Mouse (Mus musculus) A20 (cell line): ENCODE results near the gene Slc25a12.

Experiments used
- DNase-seq: peaks from one replicate; pipeline ENCODE4 v3.0.0-alpha.2; 2011; ENCODE audit warnings: low read depth, low spot score

Slc25a12 gene

DNA sequence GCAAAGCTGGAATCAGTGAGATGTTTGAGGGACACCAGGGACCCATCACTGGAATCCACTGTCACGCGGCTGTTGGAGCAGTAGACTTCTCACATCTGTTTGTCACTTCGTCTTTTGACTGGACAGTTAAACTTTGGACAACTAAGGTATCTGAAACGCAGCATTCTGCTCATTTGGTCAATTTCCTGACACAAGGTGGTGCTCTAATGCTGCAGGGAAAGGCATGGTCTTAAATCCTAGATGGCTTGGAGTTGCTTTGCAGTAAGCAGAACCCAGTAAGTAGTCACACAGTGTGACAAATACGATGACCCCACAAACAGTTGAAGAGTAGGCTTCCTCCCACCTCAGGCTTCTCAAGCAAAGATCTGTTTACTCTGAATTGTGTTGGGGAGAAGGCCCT, 116.7 kb downstream of the Slc25a12 start:
- peak; percentile 26 for DNase-seq

DNA sequence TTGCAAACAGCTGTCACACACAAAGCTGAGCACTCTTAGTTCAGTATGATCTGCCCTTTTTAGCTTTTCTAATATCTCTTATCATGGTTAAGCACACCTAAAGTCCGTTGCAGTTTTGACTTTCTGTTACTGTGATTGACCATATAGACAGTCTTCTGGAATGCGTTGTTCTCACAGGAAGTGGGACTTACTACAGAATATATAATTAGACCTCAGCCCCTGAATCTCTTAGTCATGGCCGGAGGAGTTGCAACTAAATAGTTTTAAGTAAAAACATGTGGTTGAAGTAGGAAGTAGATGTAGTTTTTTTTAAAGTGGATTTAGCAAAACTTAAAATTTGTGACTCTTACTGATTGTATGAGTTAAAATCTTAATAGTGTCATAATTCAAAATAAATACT, 119.5 kb downstream of the Slc25a12 start:
- no peak for DNase-seq

DNA sequence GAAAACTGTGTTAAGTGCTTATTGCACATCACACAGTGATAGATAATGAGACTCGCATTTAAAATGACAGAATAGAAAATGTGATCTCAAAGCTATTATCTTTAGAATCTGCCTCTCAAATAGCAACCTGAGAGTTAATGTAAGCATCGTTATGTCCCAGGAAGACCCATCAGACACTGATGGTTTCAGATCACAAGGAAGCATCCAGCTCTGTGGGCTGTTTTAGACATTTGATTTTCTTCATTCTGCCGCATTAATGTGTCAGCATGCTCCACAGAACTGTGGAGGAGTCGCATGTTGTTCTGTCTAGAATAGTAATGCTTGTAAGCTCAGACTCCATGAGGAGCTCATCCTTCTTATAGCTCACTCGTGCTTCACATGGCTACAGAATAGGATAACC, 121.5 kb downstream of the Slc25a12 start:
- no peak for DNase-seq

DNA sequence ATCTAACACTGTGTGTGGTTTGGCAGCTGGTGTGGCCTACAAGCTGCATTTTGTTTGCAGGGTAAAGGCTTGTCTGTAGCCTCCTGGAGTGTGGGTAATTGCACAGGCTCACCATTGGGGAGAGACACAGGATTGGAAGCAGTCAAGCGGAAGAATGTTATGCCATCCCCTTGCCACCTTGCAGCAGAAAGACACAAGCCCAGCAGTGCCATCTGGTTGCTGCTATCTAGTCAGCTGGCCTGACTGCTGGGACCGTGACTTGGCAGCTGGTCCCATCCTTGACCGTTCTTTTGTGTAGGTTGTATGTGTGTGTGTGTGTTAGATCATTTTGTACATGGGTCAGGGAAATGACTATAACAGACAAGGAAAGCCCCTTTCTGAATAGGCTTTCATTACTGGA, 122.1 kb downstream of the Slc25a12 start:
- peak; percentile 16 for DNase-seq

DNA sequence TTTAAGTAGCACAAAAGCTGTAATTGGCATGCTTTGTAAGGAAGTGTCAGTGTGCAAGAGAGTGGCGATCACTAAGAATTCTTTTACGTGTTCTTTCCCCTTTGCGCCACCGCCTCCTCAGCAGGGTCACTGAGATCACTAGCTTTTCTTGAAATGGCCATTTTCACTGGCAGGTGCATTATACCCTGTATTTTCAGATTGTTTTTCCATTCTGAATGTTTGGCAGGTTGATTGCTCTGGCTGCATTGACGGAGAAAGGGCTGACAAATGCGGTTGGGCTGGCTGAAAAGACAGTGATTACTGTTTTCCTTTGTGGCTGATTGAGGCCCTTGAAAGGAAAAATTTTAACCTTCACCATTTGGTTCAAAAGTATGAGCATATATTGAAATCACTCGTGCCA, 122.7 kb downstream of the Slc25a12 start:
- no peak for DNase-seq

DNA sequence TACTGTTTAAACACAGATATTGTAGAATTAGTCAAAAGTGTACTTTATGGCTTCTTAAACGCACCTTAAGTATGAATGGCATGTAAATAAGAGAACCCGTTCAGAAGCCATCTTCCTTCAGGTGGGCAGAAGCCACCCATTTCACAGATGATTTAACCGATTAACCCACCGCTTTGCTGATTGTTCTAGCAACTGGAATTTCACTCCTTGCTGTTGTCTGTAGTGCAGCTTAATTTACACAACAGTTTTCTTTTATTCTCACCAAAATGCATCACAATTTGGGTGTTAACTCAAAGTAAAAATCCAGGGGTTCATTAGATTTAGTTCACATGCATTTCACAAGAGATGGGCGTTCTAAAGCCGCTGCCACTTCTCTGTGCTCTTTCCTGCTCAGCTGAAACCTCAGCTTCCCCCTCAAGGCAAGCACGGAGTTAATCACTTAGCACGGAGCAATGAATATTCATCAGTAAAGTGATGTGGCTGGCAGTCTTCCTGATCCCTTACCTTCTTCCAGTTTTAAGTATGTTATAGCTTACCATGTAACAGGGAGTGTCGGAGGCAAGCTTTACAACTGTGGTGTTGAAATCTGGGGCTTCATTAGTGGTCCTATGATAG, 124.4 kb downstream of the Slc25a12 start:
- no peak for DNase-seq

DNA sequence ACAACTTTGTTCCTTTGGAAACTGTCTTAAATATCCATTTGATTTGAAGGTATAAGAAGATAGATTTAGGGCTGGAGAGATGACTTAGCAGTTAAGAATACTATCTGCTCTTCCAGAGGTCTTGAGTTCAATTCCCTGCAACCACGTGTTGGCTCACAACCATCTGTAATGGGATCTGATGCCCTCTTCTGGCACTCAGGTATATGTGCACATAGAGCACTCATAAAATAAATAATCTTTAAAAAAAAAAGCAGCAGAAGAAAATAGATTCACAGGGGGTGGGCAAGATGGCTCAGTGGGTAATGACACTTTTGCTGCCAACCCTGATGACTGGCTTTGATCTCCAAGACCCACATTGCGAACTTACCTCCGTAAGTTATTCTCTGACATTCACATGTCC, 125.4 kb downstream of the Slc25a12 start:
- DNase-seq: peak; percentile 29

DNA sequence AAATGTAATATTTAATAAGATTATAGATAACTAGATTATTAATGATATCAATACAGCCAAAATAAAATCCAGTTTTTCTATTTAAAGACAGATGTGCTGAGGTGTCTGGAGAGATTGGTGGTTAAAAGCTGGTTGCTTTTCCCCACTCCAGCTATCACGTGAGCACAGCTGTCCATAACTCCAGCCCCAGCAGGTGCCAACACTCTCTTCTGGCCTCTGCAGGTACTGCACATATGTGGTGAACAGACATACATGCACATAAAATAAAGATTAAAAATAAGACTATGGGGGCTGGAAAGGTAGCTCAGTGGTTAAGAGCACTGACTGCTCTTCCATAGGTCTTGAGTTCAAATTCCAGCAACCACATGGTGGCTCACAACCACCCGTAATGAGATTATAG, 126.0 kb downstream of the Slc25a12 start:
- DNase-seq: no peak

DNA sequence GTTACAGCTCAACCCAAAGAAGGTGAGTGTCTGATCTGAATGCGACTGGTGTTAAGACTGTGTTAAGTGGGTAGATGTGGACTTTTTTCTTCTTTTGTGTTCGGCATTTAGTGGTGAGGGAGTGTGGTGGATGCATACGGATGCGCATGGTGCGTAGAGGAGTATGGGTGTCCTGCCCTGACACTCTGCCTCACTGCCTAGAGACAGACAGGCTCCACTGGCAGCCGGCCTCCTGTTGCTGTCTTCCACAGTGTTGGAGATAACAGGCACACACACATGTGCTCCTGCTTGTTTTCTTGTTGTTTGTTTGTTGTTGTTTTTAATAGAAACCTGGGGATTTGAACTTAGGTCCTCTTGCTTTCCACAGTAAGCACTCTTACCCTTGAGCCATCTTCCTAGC, 131.5 kb downstream of the Slc25a12 start:
- no peak for DNase-seq

DNA sequence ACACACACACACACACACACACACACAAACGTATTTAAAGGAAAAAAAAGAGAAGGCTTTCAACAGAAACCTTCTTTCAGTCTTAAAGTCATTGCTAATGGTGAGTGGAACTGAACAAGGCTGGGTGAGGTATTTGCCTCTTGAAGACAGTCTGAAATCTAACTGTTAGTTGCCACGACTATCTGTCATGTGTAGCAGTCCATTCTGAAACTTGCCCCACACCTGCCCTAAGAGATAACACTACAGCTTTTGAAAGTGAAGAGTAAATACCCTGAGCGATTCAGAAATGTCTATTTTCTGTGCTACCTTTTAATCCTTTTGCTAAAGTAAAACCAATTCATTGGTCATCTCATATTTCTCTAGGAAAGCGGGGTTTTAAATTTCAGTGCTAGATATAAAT, 132.1 kb downstream of the Slc25a12 start:
- no peak for DNase-seq

DNA sequence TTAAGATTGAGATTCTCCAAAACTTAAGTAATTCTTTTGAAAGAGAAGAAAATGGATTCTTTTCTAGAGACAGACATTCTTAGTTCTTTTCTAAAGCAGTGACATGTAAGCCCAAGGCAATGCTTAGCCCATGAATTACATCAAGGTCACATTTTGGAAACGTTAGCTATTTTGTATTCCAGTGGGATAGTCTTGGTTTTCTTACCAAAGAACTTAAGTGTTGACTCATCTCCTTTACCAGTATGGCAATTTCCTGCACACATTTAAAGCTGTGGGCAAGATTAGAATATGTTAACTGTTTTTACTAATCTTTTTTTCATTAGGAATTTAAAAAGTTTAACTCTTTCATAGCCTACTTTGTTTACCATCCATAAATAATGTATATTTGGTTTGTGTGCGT, 134.6 kb downstream of the Slc25a12 start:
- DNase-seq: no peak

DNA sequence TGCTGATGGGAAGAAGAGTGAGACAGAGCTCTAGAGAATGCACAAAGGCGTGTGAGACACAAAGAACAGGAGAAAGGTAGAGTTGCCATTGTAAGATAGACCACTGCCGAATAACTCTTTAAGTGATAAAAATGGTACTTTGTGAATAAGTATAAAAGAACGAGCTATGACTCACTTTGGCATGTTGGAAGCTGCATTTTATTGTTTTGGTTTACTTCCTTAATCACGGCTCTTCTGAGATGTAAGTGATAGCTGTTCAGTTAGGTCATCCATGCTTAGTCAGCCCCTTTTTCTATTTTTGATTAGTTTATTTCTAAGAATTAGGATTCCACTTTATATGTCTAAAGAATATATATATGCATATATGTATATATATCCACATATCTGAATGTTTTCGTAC, 135.6 kb downstream of the Slc25a12 start:
- no peak for DNase-seq

DNA sequence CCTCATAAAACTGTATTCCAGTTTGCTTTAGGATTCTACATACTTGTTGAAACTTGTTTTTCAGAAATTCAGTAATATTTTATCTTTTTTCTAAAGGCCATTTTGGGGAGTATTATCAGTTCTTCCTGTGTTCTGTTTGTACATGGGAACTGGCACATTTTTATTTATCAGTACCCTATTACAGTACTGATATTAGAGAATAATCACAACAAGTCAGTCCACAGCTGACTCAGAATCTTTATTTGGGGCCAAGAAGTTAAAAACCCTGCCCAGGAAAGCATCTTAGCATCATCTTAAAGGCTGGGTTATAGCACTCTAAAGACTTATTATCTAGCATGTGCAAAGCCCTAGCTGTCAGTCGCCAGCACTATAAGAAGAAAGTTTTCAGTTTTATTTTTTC, 137.9 kb downstream of the Slc25a12 start:
- no peak for DNase-seq

DNA sequence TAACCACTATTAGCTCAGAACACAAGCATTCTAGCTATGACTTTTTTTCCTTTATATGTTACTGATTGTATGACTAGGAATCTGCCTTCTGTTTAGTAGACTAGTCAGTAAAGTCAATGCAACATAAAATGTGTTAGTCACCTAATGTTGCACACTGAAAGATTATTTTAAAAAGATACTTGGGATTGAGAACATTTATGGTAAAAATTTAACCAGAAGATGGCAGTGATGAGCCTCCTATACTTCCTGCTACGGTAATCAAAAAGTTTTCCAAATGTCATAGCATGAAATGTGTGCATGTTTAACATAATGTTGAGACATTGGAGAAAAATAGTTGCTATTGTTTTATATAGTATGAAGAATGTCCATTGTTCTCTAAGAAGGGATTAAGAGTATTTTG, 140.2 kb downstream of the Slc25a12 start:
- peak; percentile 26 for DNase-seq
